Mouse (Mus musculus) layer of hippocampus, postnatal 14 days (tissue): ENCODE measurements around the gene Igfbp1. TPM values are rescaled to one million over a fixed set of nuclear protein-coding genes. Genes with fewer than 3 reads are reported as not detected.
A peak's percentile ranks its signal among the peaks of the same experiment; 100 is the strongest.

Source experiments
- DNase-seq, 2 experiments: peaks; one replicate each; pipeline ENCODE4 v3.0.0; 2021 to 2022; ENCODE audit warnings: low spot score in 2 of 2, mixed read lengths in 1 of 2
- long read RNA-seq, 2 experiments: library from polyadenylated mRNA; stranded (forward); transcript quantifications; one replicate each; pipeline ENCODE4 v2.0.0; 2021
- total RNA-seq, 2 experiments: library from RNA; stranded (reverse); gene quantifications; 2 replicates each; pipeline ENCODE4 v1.2.3; 2021

Igfbp1 gene
- total RNA-seq = not detected
- long read RNA-seq, experiment 1, partial matches to known transcripts = 0 of 1 reads
- long read RNA-seq, experiment 1, other reads (novel, unspliced or antisense) = 1 of 1 reads
- long read RNA-seq, experiment 2, partial matches to known transcripts = 0 of 1 reads
- long read RNA-seq, experiment 2, other reads (novel, unspliced or antisense) = 1 of 1 reads

GRCm38 (mm10) chr11:7197491-7197941 is at the start of gene Igfbp1:
Igfbp1 (plus strand) TSS chr11:7197782.
- DNase-seq = no peak

GRCm38 (mm10) chr11:7147945-7148344 is 49.6 kb upstream of the Igfbp1 start:
- DNase-seq = no peak

DNA sequence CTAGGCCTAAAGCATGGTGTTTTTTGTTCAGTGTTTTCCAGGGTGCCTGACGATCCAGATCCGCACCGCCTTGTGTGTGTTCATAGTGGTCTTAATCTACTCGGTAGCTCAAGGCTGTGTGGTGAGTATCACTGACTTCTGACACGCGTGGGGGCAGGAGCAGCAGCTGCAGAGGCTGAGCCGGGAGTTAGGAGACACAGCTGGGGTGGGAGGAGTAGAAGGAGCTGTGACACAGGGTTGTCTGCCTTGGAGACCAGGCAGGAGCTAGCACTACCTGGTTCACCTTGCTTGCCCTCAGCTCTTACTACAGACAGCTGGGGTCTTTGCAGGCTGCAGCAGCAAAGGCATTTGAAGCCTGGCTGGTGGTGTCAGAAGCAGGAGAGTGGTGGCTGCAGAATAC is 48.1 kb upstream of the Igfbp1 start:
- no peak for DNase-seq

DNA sequence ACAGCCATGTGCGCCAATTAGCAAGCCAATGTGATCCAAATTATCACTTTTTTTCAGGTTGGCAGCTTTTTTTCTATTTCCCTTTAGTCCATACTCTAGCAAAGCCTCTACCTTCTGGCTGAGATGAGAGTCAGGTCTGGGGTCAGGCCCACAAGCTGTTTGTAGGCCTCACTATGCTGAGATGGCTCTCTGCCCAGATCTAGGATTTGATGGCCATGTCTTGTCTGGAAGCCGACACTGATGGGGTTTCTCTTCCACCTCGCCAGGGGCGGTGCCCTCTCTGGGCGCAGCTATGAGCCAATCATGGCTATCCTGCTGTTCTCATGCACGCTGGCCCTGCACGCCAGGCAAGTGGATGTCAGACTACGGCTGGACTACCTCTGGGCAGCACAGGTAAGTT is 47.1 kb upstream of the Igfbp1 start:
- no peak for DNase-seq

- no peak for DNase-seq
Measured at GRCm38 (mm10) chr11:7152371-7152770, 45.2 kb upstream of the Igfbp1 start.

DNA sequence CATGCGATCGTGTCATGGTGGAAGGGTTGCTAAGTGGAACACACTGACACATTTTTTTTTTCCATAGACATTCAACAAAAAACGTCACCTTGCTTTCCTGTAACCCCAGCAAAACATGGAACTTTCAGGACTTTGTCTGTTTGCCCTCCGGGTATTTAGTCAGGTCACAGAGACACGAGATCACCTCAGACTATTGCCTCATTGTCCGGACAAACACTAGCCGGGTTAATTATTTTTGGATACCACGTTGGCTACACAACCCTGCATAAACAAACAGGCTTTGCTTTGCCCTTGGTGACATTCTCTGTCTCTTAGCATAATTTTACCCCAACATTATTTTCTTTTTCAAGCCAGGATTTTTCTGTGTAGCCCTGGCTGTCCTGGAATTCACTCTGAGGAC is 44.5 kb upstream of the Igfbp1 start:
- no peak for DNase-seq

DNA sequence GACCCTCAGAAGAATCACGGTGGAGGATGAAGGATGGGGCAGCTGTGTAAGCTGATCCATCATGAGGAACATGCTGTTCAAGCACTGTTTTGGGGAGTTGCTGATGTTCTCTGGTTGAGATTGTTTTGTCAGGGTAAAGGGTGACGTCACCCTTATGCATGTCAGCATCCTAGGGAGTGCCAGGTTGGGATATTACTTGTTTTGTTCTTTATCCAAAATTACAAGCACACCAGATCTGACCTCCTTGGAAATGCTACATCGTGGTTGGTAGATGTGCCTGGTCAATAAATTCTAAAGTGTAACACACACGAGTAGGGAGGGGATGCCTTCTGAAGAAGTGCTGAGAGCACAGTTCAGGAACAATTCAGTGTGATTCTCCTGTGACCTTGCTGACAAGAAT is 41.2 kb upstream of the Igfbp1 start:
- DNase-seq = no peak

- no peak for DNase-seq
Measured at GRCm38 (mm10) chr11:7158196-7158595, 39.4 kb upstream of the Igfbp1 start.

- DNase-seq = no peak
Measured at GRCm38 (mm10) chr11:7160146-7160545, 37.4 kb upstream of the Igfbp1 start.

- DNase-seq = no peak
Measured at GRCm38 (mm10) chr11:7160637-7161101, 36.9 kb upstream of the Igfbp1 start.

DNA sequence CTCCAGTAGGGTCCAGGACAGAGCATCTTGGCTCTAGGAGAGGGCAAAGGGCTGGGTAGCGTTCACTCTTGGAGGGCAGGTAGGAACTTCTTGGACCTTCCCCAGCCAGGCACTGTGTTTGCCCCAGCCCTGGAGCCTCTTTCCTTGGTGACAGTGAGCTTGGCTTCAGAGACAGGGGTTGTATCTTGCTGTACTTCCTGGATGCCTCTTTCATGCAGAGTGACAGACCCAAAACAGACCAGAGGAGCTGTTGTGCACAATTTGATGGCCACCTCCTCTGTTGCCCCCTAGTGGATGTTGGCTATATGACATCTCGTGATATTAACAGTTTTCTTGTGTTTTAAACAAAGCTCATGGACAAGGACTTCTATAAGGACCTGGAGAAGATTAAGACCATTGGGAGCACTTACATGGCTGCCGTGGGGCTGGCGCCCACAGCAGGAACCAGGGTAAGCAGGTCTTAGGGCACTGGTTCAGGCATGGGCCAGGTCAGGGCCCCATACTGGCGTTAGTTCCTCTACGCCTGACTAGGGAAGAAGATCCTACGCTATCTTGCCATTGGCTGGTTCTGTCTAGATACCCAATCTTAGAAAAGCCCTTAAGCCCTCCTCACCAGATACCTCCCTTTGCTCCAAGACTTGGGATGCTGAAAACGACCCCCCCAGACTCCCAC is 35.9 kb upstream of the Igfbp1 start:
- peak in 1 of 2 experiments; percentile 44 for DNase-seq

GRCm38 (mm10) chr11:7164416-7164815 is 33.2 kb upstream of the Igfbp1 start:
- no peak for DNase-seq

DNA sequence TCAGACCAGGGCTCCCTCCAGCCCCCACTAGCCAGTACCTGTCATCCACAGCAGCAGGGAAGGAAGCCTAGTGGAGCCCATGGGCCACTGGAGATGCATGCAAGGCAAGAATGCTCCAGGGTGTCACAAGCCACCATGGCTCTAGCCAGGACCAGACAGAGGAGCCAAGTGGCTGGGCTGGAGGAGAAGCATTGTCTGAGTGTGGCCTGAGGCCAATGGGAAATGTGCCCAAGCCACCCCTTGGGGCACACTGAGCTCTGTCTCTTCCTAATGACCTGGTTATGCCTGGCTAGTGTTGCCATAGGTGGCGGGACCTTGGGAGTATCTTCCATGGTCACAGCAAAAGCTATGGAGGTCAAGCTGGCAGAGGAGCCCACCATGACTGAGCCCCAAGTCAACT is 27.9 kb upstream of the Igfbp1 start:
- DNase-seq = no peak

GRCm38 (mm10) chr11:7173664-7174063 is 23.9 kb upstream of the Igfbp1 start:
- no peak for DNase-seq

DNA sequence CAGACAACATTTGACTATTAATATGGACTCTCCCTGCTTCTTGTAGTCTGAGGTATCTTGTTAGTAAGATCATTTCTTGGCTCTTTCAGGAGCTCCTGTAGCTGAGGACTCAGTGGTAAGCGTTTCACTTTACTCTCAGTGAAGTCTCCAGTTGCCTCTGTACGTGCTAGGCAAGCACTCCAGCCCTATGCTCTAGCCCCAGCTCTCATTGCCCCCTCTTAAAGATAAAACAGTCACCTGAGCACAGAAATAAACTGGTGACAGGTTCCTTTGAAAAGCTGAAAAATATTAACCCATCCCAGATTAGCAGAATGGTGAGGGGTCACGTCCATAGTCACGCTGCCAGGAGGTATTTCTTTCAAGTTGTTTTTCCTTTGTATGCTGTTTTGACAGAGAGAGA is 18.9 kb upstream of the Igfbp1 start:
- no peak for DNase-seq

GRCm38 (mm10) chr11:7179276-7179675 is 18.3 kb upstream of the Igfbp1 start:
- no peak for DNase-seq

DNA sequence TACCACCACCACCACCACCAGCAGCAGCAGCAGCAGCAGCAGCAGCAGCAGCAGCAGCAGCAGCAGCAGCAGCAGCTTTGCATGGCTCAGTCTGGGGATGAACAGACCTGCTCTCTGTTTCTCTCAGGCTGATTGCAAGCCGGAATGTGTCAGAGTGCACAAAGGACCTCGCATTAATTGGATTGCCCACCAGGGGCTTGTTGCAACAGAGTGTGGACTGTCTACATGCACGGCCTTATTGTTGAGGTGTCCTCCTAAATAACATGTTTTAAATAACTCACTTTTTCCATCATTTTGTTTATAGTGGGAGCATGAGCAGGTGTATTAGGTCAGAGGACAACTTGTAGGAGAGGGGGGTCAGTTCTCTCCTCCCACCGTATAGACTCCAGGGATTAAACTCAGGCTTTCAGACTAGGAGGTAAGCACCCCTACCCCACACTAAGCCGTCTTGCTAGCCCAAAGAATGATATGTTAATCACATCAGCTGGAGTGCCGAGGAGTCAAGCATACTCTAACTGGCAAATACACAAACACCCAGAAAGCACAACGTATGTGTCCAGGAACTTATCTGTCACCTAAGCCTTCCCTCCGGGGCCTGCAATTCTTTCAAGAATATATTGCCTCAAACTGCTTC is 15.1 kb upstream of the Igfbp1 start:
- DNase-seq = no peak

DNA sequence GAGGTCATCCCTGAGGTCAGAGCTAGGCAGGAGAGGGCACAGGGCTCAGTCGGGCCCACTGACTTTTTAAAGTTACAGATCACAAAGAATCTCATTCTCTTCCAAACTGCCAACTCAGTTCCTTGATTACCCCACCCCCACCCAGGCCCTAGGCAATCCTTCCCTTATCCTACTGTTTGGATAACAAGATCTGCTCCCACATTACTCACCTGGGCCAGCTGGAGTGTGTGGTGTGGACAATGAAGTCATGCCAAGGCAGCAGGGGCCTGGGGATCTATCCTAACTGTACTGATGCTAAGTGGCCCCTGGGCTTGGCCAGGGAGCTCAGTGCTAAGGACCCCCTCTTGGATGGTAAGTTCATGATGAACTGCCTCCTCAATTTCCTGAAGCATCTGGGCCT is 13.2 kb upstream of the Igfbp1 start:
- DNase-seq = no peak

- DNase-seq = no peak
Measured at GRCm38 (mm10) chr11:7187472-7187871, 10.1 kb upstream of the Igfbp1 start.

GRCm38 (mm10) chr11:7188469-7188868 is 9.1 kb upstream of the Igfbp1 start, which contains the start of gene Gm11985:
Gm11985 (minus strand) TSS chr11:7188569.
- no peak for DNase-seq

DNA sequence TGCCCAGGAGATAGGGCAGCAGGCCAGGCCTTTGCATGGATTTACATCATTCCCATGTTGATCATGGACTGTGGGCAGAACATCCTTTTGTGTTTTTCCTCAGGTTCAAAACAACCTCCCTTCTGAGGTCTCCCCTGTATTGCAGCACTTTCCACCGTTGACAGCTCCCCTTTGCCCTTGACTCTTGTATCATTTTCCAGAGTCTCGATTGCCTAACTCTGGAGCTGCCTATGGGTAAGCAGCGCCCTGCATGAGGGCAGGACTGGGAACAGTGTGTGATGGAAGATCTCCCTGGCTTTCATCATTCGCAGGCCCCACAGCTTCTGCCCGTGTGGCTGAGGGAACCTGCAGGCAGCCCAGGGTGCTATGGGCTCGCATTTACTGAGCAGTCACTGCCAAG is 4.9 kb upstream of the Igfbp1 start:
- DNase-seq = no peak

DNA sequence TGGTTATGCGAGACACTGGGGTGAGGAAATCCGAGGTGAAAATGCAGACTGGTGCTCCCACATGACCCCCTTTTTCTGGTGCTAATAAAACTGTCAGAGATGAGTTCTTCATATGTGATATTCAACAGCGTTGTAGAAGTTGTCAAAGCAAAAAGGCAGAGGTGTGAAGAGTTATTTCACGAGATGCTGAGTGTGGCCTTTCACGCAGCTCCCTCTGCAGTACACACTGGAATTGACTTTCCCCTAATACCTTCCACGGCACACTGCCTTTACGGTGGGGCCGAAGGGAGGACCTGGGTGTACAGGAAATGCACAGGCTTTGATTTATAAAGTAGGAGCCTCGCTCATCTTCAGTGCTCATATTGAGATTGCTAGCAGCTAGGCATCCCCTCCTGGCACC is 4.4 kb upstream of the Igfbp1 start:
- no peak for DNase-seq
